Mouse (Mus musculus): ENCODE results near the gene Svs6.
"Not testable (repeated sequence)": the region's sequence is repeated elsewhere in the genome, so short reads cannot be mapped to it uniquely, and the experiment has no call there.

The Svs6 gene

GRCm38 (mm10) chr2:164316451-164316850 lies at the start of gene Svs6:
Gene Svs6, plus strand, starts transcription at chr2:164316751.
- not testable (repeated sequence) for DNase-seq (ENCODE audit: low read depth, low spot score)

GRCm38 (mm10) chr2:164278359-164278758 lies 38.2 kb upstream of the Svs6 start, which contains the start of gene Svs4:
Gene Svs4, minus strand, starts transcription at chr2:164278459.
- DNase-seq (ENCODE audit: low read depth, low spot score) = no peak

GRCm38 (mm10) chr2:164288968-164289367 lies 27.6 kb upstream of the Svs6 start, which contains the start of gene Svs3a:
Gene Svs3a, plus strand, starts transcription at chr2:164289268.
- DNase-seq (ENCODE audit: low read depth, low spot score) = not testable (repeated sequence)

- no peak for DNase-seq (ENCODE audit: low read depth, low spot score)
Observed at GRCm38 (mm10) chr2:164312599-164312998, 4.0 kb upstream of the Svs6 start.

GRCm38 (mm10) chr2:164315460-164315859 lies 1.1 kb upstream of the Svs6 start:
- not testable (repeated sequence) for DNase-seq (ENCODE audit: low read depth, low spot score)

- DNase-seq (ENCODE audit: low read depth, low spot score) = no peak
Observed at GRCm38 (mm10) chr2:164320983-164321382, 4.4 kb downstream of the Svs6 start.

- DNase-seq (ENCODE audit: low read depth, low spot score) = not testable (repeated sequence)
Observed at GRCm38 (mm10) chr2:164332440-164332839, 15.9 kb downstream of the Svs6 start, which contains the start of gene Svs5. Gene Svs5, plus strand, starts transcription at chr2:164332740.

- DNase-seq (ENCODE audit: low read depth, low spot score) = not testable (repeated sequence)
Observed at GRCm38 (mm10) chr2:164343732-164344131, 27.2 kb downstream of the Svs6 start.

- DNase-seq (ENCODE audit: low read depth, low spot score) = not testable (repeated sequence)
Observed at GRCm38 (mm10) chr2:164347697-164348096, 31.1 kb downstream of the Svs6 start.

- no peak for DNase-seq (ENCODE audit: low read depth, low spot score)
Observed at GRCm38 (mm10) chr2:164348980-164349379, 32.4 kb downstream of the Svs6 start.

- DNase-seq (ENCODE audit: low read depth, low spot score) = no peak
Observed at GRCm38 (mm10) chr2:164352697-164353096, 36.1 kb downstream of the Svs6 start.

- DNase-seq (ENCODE audit: low read depth, low spot score) = no peak
Observed at GRCm38 (mm10) chr2:164353356-164353755, 36.8 kb downstream of the Svs6 start.

- DNase-seq (ENCODE audit: low read depth, low spot score) = no peak
Observed at GRCm38 (mm10) chr2:164356177-164356967, 39.8 kb downstream of the Svs6 start.

GRCm38 (mm10) chr2:164358373-164358772 lies 41.8 kb downstream of the Svs6 start:
- DNase-seq (ENCODE audit: low read depth, low spot score) = no peak

- DNase-seq (ENCODE audit: low read depth, low spot score) = no peak
Observed at GRCm38 (mm10) chr2:164359031-164359430, 42.5 kb downstream of the Svs6 start.

GRCm38 (mm10) chr2:164359668-164360067 lies 43.1 kb downstream of the Svs6 start:
- no peak for DNase-seq (ENCODE audit: low read depth, low spot score)

GRCm38 (mm10) chr2:164360974-164361657 lies 44.6 kb downstream of the Svs6 start:
- DNase-seq (ENCODE audit: low read depth, low spot score) = no peak

GRCm38 (mm10) chr2:164366947-164367346 lies 50.4 kb downstream of the Svs6 start:
- no peak for DNase-seq (ENCODE audit: low read depth, low spot score)
